Mouse (Mus musculus) testis, adult 2 months (tissue): Measurements from ENCODE around the gene Rabep1.

Experiments used
- CTCF ChIP-seq: fragments of 200-500 bp; IDR thresholded peaks from 2 replicates; pipeline ENCODE4 v1.5.1; 2012; ENCODE audit warnings: low read depth, mild to moderate bottlenecking, inconsistent platforms, low read length, moderate library complexity; ENCODE audit not compliant: control insufficient read depth, insufficient read depth, insufficient replicate concordance
- POLR2A ChIP-seq: fragments of 200-500 bp; IDR thresholded peaks from 2 replicates; pipeline ENCODE4 v1.6.1; 2012; ENCODE audit warnings: low read depth, mild to moderate bottlenecking, inconsistent platforms, low read length, moderate library complexity; ENCODE audit not compliant: control insufficient read depth

DNA sequence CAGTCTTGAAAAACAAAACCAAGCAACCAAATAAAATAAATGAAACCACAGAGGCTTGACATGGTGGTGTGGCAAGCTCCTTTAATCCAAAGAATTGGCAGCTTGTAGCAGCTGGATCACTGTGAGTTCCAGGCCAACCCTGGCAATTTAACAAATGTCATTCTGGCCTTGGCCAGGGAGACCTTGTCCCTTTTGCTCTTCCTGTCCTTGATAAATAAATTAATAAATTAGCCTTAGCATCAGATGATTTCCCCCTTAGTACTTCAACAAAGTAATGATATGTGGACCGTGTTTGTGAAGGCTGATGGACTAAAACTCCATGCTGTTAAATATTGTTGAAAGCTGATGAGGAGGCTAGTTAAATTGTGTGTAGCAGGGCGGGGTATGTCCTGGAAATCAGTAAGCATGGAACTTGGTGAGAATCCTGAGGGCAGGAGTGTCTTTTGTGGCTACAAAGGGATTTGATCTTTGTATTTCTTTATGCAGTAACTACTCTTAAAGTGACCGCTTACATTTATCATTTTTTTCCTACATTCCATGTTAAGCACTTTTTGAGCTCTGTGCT, 27.3 kb downstream of the Rabep1 start:
- TF ChIP-seq POLR2A (no peak), CTCF (no peak)
